Mouse (Mus musculus) ES-E14 (cell line): ENCODE measurements around the gene Prss21.

Experiments
- CHD2 ChIP-seq: IDR thresholded peaks from 2 replicates; pipeline ENCODE4 v1.6.1; 2014; ENCODE audit warnings: mild to moderate bottlenecking, low read depth, low read length, inconsistent platforms
- HCFC1 ChIP-seq: IDR thresholded peaks from 2 replicates; pipeline ENCODE4 v1.6.1; 2012; ENCODE audit warnings: low read length, inconsistent platforms, borderline replicate concordance; ENCODE audit not compliant: insufficient read depth
- MAFK ChIP-seq: IDR thresholded peaks from 2 replicates; pipeline ENCODE4 v1.6.1; 2014; ENCODE audit warnings: mild to moderate bottlenecking, low read depth, low read length, inconsistent platforms; ENCODE audit not compliant: insufficient read depth
- ZC3H11A ChIP-seq: IDR thresholded peaks from 2 replicates; pipeline ENCODE4 v1.6.1; 2012; ENCODE audit warnings: low read depth, mild to moderate bottlenecking, inconsistent platforms, low read length, borderline replicate concordance
- ZNF384 ChIP-seq: IDR thresholded peaks from 2 replicates; pipeline ENCODE4 v1.6.1; 2012; ENCODE audit warnings: low read depth, low read length, inconsistent platforms

DNA sequence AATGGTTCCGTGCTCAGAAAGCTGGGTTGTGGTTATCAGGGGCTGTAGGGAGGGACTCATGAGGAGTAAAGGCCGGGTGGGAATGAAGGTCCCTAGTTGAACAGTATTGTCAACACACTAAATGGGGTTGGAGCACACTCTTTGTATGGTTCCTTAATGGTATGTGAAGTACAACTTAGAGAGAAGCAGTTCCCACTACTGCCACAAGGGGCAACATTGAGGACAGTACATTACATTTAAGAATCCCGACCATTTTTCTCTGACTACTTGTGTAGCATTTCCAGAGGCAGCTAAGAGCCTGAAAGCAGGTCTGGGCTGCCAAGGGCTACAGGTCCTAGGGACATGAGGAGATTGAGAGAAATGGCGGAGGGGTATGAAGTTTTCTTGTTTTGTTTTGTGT is 26.7 kb upstream of the Prss21 start:
- TF ChIP-seq CHD2 (no peak), HCFC1 (no peak), MAFK (no peak), ZNF384 (no peak), ZC3H11A (no peak)
